Mouse (Mus musculus) hindbrain, postnatal 0 days (tissue): ENCODE data around the gene Col24a1. TPM values are rescaled to one million over a fixed set of nuclear protein-coding genes. Genes with fewer than 3 reads are reported as not detected.

Source experiments
- ATAC-seq: fragments of 200-750 bp; cut with Nextera tagmentation; 2 replicates; pipeline ENCODE4 v1.8.0; 2017; ENCODE audit warnings: mild to moderate bottlenecking, moderate TSS enrichment, moderate library complexity
- DNase-seq: peaks from one replicate; pipeline ENCODE4 v3.0.0-alpha.2; 2015; ENCODE audit warnings: low spot score
- H3K27ac ChIP-seq: fragments of 300-500 bp; sonication (generic); 2 replicates; pipeline ENCODE4 v1.5.1; 2014; ENCODE audit warnings: mild to moderate bottlenecking
- H3K27me3 ChIP-seq: fragments of 300-500 bp; sonication (generic); 2 replicates; pipeline ENCODE4 v1.6.1; 2014; ENCODE audit warnings: low read length, mixed read lengths; ENCODE audit not compliant: insufficient read depth
- H3K36me3 ChIP-seq: fragments of 300-500 bp; sonication (generic); 2 replicates; pipeline ENCODE4 v1.6.1; 2014; ENCODE audit warnings: low read length, mixed read lengths; ENCODE audit not compliant: insufficient read depth
- H3K4me1 ChIP-seq: fragments of 300-500 bp; sonication (generic); 2 replicates; pipeline ENCODE4 v1.6.1; 2014; ENCODE audit warnings: antibody characterized with exemption, low read length, mixed read lengths; ENCODE audit not compliant: insufficient read depth
- H3K4me2 ChIP-seq: fragments of 300-500 bp; sonication (generic); 2 replicates; pipeline ENCODE4 v1.6.1; 2014; ENCODE audit warnings: low read depth, mild to moderate bottlenecking, low read length, moderate library complexity, mixed read lengths
- H3K4me3 ChIP-seq: fragments of 300-500 bp; sonication (generic); 2 replicates; pipeline ENCODE4 v1.5.1; 2014; ENCODE audit warnings: low read length
- H3K9ac ChIP-seq: fragments of 300-500 bp; sonication (generic); replicated peaks from 2 replicates; pipeline ENCODE4 v1.6.1; 2014; ENCODE audit warnings: mild to moderate bottlenecking, low read length, moderate library complexity, mixed read lengths
- H3K9me3 ChIP-seq: fragments of 300-500 bp; sonication (generic); 2 replicates; pipeline ENCODE4 v1.6.1; 2016; ENCODE audit warnings: low read length, mixed read lengths
- CTCF ChIP-seq: IDR thresholded peaks from 2 replicates; pipeline ENCODE4 v1.5.1; 2016; ENCODE audit warnings: antibody characterized with exemption, control low read depth, low read depth
- WGBS: fragments of 180-500 bp; shearing (Covaris S2); extraction: QIAGEN DNeasy Blood & Tissue Kit; methylation state at CpG from one replicate; pipeline ENCODE4 v1.1.7; 2014; 5-methylcytosine and 5-hydroxymethylcytosine counted together
- polyA plus RNA-seq: library from polyadenylated mRNA; unstranded; fragments of >200 nt; fragmentation: Nextera tagmentation; extraction: Ambion mirVana; gene quantifications from 2 replicates; pipeline ENCODE4 v1.2.1, GENCODE M21; 2015
- total RNA-seq: library from RNA; depleted of rRNA; stranded (reverse); fragments of >200 nt; gene quantifications from 2 replicates; pipeline ENCODE4 v1.2.3, GENCODE M21; 2014; rRNA removed

The Col24a1 gene
- total and polyA plus RNA-seq, 2 experiments from 2014 or later, result 1.0 to 1.4 TPM

DNA sequence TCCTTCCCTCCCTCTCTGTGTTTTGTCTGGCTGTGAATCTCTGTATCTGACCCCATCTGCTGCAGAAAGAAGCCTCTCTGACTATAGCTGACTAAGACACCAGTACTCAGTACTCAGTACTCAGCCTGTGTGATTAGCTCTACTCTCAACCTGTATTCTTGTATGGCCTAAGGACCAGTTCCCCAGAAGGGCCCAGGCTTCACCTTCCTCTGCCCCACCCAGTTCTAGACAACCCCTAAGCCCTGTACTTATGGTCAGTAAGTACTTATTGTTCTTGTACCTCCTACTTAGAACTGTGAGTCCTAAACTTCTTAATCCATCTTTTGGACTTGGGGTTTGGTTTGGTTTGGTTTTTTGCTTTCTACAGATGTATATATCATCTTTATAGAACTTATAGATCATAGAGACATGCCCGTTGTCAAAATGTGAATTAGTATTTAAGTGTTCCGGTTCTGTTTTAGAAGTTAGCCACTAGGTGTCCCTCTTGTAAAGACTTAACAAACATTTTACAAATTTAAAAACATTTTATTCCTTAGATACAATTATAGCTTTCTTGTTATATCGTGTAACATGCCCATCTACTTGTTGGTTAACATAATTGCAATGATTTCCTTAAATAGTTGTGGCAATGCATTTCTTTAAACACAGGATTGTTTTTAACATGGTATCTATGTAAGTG is 291.4 kb downstream of the Col24a1 start:
- WGBS, result 43% methylated on average over 3 of the region's 3 CpGs
- Histone ChIP-seq H3K36me3 (peaks cover 26% of the 10 kb centered on the region), H3K4me2 (no peak overlapping the region), H3K9ac (no peak overlapping the region), H3K4me3 (no peak overlapping the region), H3K4me1 (no peaks in the 10 kb centered on the region), H3K9me3 (no peaks in the 10 kb centered on the region), H3K27me3 (no peaks in the 10 kb centered on the region), H3K27ac (no peak overlapping the region)
- ATAC-seq, result no peak
- peak; percentile 63 for DNase-seq
- TF ChIP-seq CTCF, result peak; percentile 58

- no peak overlapping the region for H3K9ac ChIP-seq
- no peak for DNase-seq
- H3K36me3 ChIP-seq, result peaks cover 39% of the 10 kb centered on the region
- no peak overlapping the region for H3K27ac ChIP-seq
- no peak overlapping the region for H3K4me3 ChIP-seq
- no peaks in the 10 kb centered on the region for H3K27me3 ChIP-seq
- no peaks in the 10 kb centered on the region for H3K4me1 ChIP-seq
- 88% methylated on average over 4 of the region's 4 CpGs for WGBS
- H3K9me3 ChIP-seq, result no peaks in the 10 kb centered on the region
- no peak for TF ChIP-seq CTCF
- ATAC-seq, result no peak
- no peak overlapping the region for H3K4me2 ChIP-seq
Observed at GRCm38 (mm10) chr3:145590562-145590961, 298.3 kb downstream of the Col24a1 start.

DNA sequence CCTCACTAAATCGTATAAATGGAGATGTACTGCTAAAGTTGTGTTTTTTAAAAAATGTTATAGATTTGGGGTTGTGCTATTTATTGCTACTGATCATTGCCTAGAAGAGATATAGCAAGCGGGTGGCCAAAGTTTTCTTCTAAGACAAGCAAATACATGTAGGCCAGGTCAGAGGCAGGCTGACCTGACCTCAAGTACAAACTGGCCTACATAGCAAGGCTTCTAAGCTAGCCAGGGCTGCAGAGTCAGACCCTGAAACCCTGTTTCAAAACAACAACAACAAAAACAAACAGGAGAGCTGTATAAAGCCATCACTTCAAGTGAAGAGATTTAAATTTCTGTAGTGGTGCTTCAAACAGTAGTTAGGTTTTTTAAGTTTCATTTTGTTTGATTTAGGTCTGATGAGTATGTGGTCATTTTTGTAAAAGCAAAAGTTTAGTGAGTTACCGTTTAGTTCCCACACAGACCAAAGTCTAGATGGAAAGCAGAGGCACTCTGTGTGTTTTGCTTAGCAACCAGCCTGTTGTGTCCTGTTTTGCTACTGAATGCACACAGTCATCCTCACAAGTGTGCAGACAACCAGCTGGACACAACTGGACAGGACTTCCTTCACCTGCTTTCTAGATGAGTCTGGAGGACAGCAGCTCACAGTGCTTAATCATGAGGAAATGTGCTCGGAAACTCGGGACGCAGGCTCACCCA is 299.7 kb downstream of the Col24a1 start:
- no peak for TF ChIP-seq CTCF
- DNase-seq, result no peak
- H3K27ac ChIP-seq, result no peak overlapping the region
- H3K4me1 ChIP-seq, result no peaks in the 10 kb centered on the region
- peaks cover 26% of the 10 kb centered on the region for H3K36me3 ChIP-seq
- no peak overlapping the region for H3K9ac ChIP-seq
- H3K9me3 ChIP-seq, result no peaks in the 10 kb centered on the region
- H3K4me2 ChIP-seq, result no peak overlapping the region
- H3K27me3 ChIP-seq, result no peaks in the 10 kb centered on the region
- WGBS, result 91% methylated on average over 6 of the region's 6 CpGs
- H3K4me3 ChIP-seq, result no peak overlapping the region
- ATAC-seq, result no peak

GRCm38 (mm10) chr3:145595354-145595753 is 303.1 kb downstream of the Col24a1 start:
- WGBS, result 90% methylated on average over 6 of the region's 6 CpGs
- Histone ChIP-seq H3K4me2 (no peak overlapping the region), H3K9ac (no peak overlapping the region), H3K4me3 (no peak overlapping the region), H3K9me3 (no peaks in the 10 kb centered on the region), H3K27me3 (no peaks in the 10 kb centered on the region), H3K36me3 (peaks cover 28% of the 10 kb centered on the region), H3K4me1 (no peaks in the 10 kb centered on the region), H3K27ac (no peak overlapping the region)
- no peak for DNase-seq
- TF ChIP-seq CTCF, result no peak
- no peak for ATAC-seq

GRCm38 (mm10) chr3:145599059-145599458 is 306.8 kb downstream of the Col24a1 start:
- 0 out of 2 replicates have a peak, but pooled peaks have one; percentile 2 for TF ChIP-seq CTCF
- ATAC-seq (no peak), DNase-seq (no peak)
- no peaks in the 10 kb centered on the region for H3K27me3 ChIP-seq
- H3K4me2 ChIP-seq, result no peak overlapping the region
- no peak overlapping the region for H3K4me3 ChIP-seq
- no peaks in the 10 kb centered on the region for H3K9me3 ChIP-seq
- peaks cover 25% of the 10 kb centered on the region; the same call in 1 of the 2 replicates for H3K36me3 ChIP-seq
- WGBS, result 94% methylated on average over 7 of the region's 7 CpGs
- H3K4me1 ChIP-seq, result no peaks in the 10 kb centered on the region
- H3K27ac ChIP-seq, result no peak overlapping the region
- no peak overlapping the region for H3K9ac ChIP-seq

- Histone ChIP-seq H3K36me3 (peaks cover 32% of the 10 kb centered on the region), H3K9me3 (no peaks in the 10 kb centered on the region), H3K27me3 (no peaks in the 10 kb centered on the region), H3K4me1 (no peaks in the 10 kb centered on the region), H3K27ac (no peak overlapping the region), H3K9ac (no peak overlapping the region), H3K4me3 (no peak overlapping the region), H3K4me2 (no peak overlapping the region)
- WGBS, result 94% methylated on average over 6 of the region's 6 CpGs
- DNase-seq (no peak), ATAC-seq (no peak)
- TF ChIP-seq CTCF, result no peak
Observed at GRCm38 (mm10) chr3:145600801-145601200, 308.5 kb downstream of the Col24a1 start.

- no peak for ATAC-seq
- H3K4me1 ChIP-seq, result no peaks in the 10 kb centered on the region
- no peak for TF ChIP-seq CTCF
- H3K9me3 ChIP-seq, result no peaks in the 10 kb centered on the region
- peaks cover 32% of the 10 kb centered on the region for H3K36me3 ChIP-seq
- no peak overlapping the region for H3K9ac ChIP-seq
- 80% methylated on average over 6 of the region's 6 CpGs for WGBS
- H3K27ac ChIP-seq, result no peak overlapping the region
- no peak for DNase-seq
- no peaks in the 10 kb centered on the region for H3K27me3 ChIP-seq
- no peak overlapping the region for H3K4me2 ChIP-seq
- no peak overlapping the region for H3K4me3 ChIP-seq
Observed at GRCm38 (mm10) chr3:145601345-145601744, 309.1 kb downstream of the Col24a1 start.

Other genes starting within 250 kb of the Col24a1 start
- 0.36 TPM in 1 of 2 replicates, not detected in the other for gene Clca2, start 193.0 kb upstream of the Col24a1 start, total RNA-seq
- gene Clca2, start 193.0 kb upstream of the Col24a1 start, polyA plus RNA-seq, result 0.04 TPM in 1 of 2 replicates, not detected in the other
- 6.0 and 7.8 TPM in 2 replicates for gene Odf2l, start 173.9 kb upstream of the Col24a1 start, total RNA-seq
- gene Odf2l, start 173.9 kb upstream of the Col24a1 start, polyA plus RNA-seq, result 9.7 and 12.0 TPM in 2 replicates